Mouse (Mus musculus) kidney, adult 2 months (tissue): ENCODE measurements around the gene Qsox1.

Source experiments
- CTCF ChIP-seq: fragments of 200-500 bp; conservative IDR thresholded peaks from 2 replicates; pipeline ENCODE4 v1.5.1; 2011; ENCODE audit warnings: low read depth, mild to moderate bottlenecking, control low read depth, low read length, moderate library complexity, mixed read lengths; ENCODE audit not compliant: insufficient read depth, insufficient read length
- POLR2A ChIP-seq: fragments of 200-500 bp; IDR thresholded peaks from one replicate; pipeline ENCODE4 v1.6.1; 2011; ENCODE audit warnings: low read depth, low read length, control low read depth

DNA sequence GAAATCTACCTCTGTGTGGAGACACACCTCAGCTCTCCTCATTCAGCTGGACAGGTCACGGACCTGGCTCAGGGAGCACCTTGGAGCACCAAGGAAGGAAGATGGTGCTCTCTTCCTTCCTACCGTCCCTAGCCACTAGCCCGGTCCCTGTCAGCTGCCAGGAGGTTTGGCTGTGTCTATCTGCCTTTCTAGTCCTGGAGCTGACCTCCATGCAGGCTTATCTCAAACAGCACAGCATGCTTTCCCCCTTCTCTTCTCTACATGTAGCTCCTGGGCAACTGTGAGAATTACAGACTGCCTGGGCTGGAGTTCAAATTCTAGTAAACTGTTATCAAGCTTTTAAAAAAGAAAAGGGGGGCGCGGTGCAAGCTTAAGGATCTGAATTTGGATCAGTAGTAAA is 40.3 kb upstream of the Qsox1 start:
- no peak for TF ChIP-seq POLR2A
- no peak for TF ChIP-seq CTCF
